Mouse (Mus musculus) T-helper 1 cell (primary cell): ENCODE measurements around the gene Tmem201.

Experiments used
- in situ Hi-C: fragments of 300-600 bp; cut with MboI, MseI; formaldehyde crosslinking; loops from one replicate; pipeline ENCODE4 v1.15.1; 2025; ENCODE audit warnings: high pct_unique_total_duplicates

Tmem201 gene

GRCm38 (mm10) chr4:149749003-149749662 is 11.3 kb upstream of the Tmem201 start:
- in situ Hi-C loops, result no loop called here

GRCm38 (mm10) chr4:149744119-149744518 is 6.3 kb upstream of the Tmem201 start:
- in situ Hi-C loops, result no loop called here

- in situ Hi-C loops, result no loop called here
Measured at GRCm38 (mm10) chr4:149742011-149742530, 4.2 kb upstream of the Tmem201 start.

- in situ Hi-C loops, result no loop called here
Measured at GRCm38 (mm10) chr4:149740301-149740700, 2.5 kb upstream of the Tmem201 start.

- in situ Hi-C loops, result no loop called here
Measured at GRCm38 (mm10) chr4:149739478-149739877, 1.6 kb upstream of the Tmem201 start.

GRCm38 (mm10) chr4:149736581-149736980 is 1.3 kb downstream of the Tmem201 start:
- in situ Hi-C loops, result no loop called here

GRCm38 (mm10) chr4:149735624-149736250 is 2.1 kb downstream of the Tmem201 start:
- in situ Hi-C loops, result no loop called here

- in situ Hi-C loops, result no loop called here
Measured at GRCm38 (mm10) chr4:149734730-149735475, 2.9 kb downstream of the Tmem201 start.

- in situ Hi-C loops, result no loop called here
Measured at GRCm38 (mm10) chr4:149734246-149734645, 3.6 kb downstream of the Tmem201 start.

GRCm38 (mm10) chr4:149733748-149734147 is 4.1 kb downstream of the Tmem201 start:
- in situ Hi-C loops, result no loop called here

- in situ Hi-C loops, result no loop called here
Measured at GRCm38 (mm10) chr4:149732800-149733199, 5.0 kb downstream of the Tmem201 start.

GRCm38 (mm10) chr4:149732313-149732712 is 5.5 kb downstream of the Tmem201 start:
- in situ Hi-C loops, result no loop called here

GRCm38 (mm10) chr4:149730827-149731226 is 7.0 kb downstream of the Tmem201 start:
- in situ Hi-C loops, result no loop called here

- in situ Hi-C loops, result no loop called here
Measured at GRCm38 (mm10) chr4:149728810-149729209, 9.0 kb downstream of the Tmem201 start.

- in situ Hi-C loops, result no loop called here
Measured at GRCm38 (mm10) chr4:149727636-149728035, 10.2 kb downstream of the Tmem201 start.

GRCm38 (mm10) chr4:149725661-149726350 is 12.0 kb downstream of the Tmem201 start:
- in situ Hi-C loops, result no loop called here

GRCm38 (mm10) chr4:149724916-149725470 is 12.9 kb downstream of the Tmem201 start:
- in situ Hi-C loops, result no loop called here

- in situ Hi-C loops, result no loop called here
Measured at GRCm38 (mm10) chr4:149723855-149724731, 13.8 kb downstream of the Tmem201 start.

- in situ Hi-C loops, result no loop called here
Measured at GRCm38 (mm10) chr4:149723021-149723390, 14.8 kb downstream of the Tmem201 start.
